In genomic region chr12:108392254-108393044, GRCm38 (mm10) we compare ENCODE assay signal across 12 mouse cellular contexts. TPM values are rescaled to one million over a fixed set of nuclear protein-coding genes. Genes with fewer than 3 reads are reported as not detected.
A peak's percentile ranks its signal among the peaks of the same experiment; 100 is the strongest.
DNase-seq lines count a peak whose midpoint lies in the region; ATAC-seq and TF ChIP-seq lines count a peak whose summit lies in the region.
"Had no signal": no experiment of that assay in that cellular context is flagged by ENCODE, and none has a peak within 500 bp of the region (broad histone marks: within the 10 kb centered on the region; RNA-seq: fewer than 3 reads in every experiment).

No protein-coding gene starts in this region.

- peaks cover 34% of the 10 kb centered on the region for H3K4me1 ChIP-seq in hindbrain, embryonic 12.5 days
- H3K4me1 ChIP-seq in hindbrain, embryonic 13.5 days (replicated peaks), result peaks cover 36% of the 10 kb centered on the region
- H3K4me1 ChIP-seq in heart, postnatal 0 days (ENCODE audit: control insufficient read depth, insufficient read depth), result peaks cover 22% of the 10 kb centered on the region
- peaks cover 20% of the 10 kb centered on the region for H3K4me1 ChIP-seq in stomach, embryonic 16.5 days (ENCODE audit: control insufficient read depth, insufficient read depth, low read length)
- H3K4me1 ChIP-seq: liver, embryonic 12.5 days had no signal

- peak overlapping the region; percentile 28; the same call in 1 of the 2 replicates for H3K9ac ChIP-seq in hindbrain, embryonic 12.5 days
- no peak overlapping the region for H3K9ac ChIP-seq in hindbrain, embryonic 13.5 days
- no peak overlapping the region for H3K9ac ChIP-seq in heart, postnatal 0 days (replicated peaks; ENCODE audit: low read depth, low read length)
- H3K9ac ChIP-seq in stomach, embryonic 16.5 days (ENCODE audit: low read length), result peak overlapping the region; percentile 37
- H3K9ac ChIP-seq: liver, embryonic 12.5 days; neural tube, embryonic 12.5 days had no signal

- H3K9me3 ChIP-seq in hindbrain, embryonic 12.5 days (replicated peaks), result no peaks in the 10 kb centered on the region
- no peaks in the 10 kb centered on the region for H3K9me3 ChIP-seq in hindbrain, embryonic 13.5 days
- no peaks in the 10 kb centered on the region for H3K9me3 ChIP-seq in heart, postnatal 0 days (replicated peaks; ENCODE audit: control insufficient read depth, low read length)
- H3K9me3 ChIP-seq in stomach, embryonic 16.5 days (replicated peaks; ENCODE audit: control insufficient read depth, low read length), result no peaks in the 10 kb centered on the region
- H3K9me3 ChIP-seq: liver, embryonic 12.5 days; neural tube, embryonic 12.5 days had no signal

- H3K4me3 ChIP-seq in hindbrain, embryonic 12.5 days, result no peak overlapping the region
- H3K4me3 ChIP-seq in hindbrain, embryonic 13.5 days, result no peak overlapping the region
- H3K4me3 ChIP-seq in heart, postnatal 0 days (ENCODE audit: low read depth, low read length), result no peak overlapping the region
- no peak overlapping the region for H3K4me3 ChIP-seq in stomach, embryonic 16.5 days (replicated peaks; ENCODE audit: low read length)
- H3K4me3 ChIP-seq: liver, embryonic 12.5 days; neural tube, embryonic 12.5 days had no signal

- peak; percentile 65 to 72 for DNase-seq in adrenal gland, postnatal 36 days
- DNase-seq in heart, postnatal 0 days (ENCODE audit: low spot score), result peak; percentile 31
- DNase-seq in kidney, adult 9 months, result no peak
- no peak for DNase-seq in lung, postnatal 4 days
- DNase-seq: gastrocnemius, postnatal 25 days had no signal

- no peak for TF ChIP-seq EP300 in heart, postnatal 0 days (IDR thresholded peaks at IDR 0.05; ENCODE audit: low read depth)

- no peak for TF ChIP-seq CTCF in heart, postnatal 0 days (IDR thresholded peaks at IDR 0.05; ENCODE audit: low read depth)

- no peak for ATAC-seq in hindbrain, embryonic 12.5 days (ENCODE audit: low FRiP score)
- no peak for ATAC-seq in hindbrain, embryonic 13.5 days (ENCODE audit: low FRiP score)
- ATAC-seq in heart, postnatal 0 days (ENCODE audit: insufficient read depth, low read depth), result no peak
- peak; percentile 34; the same call in 1 of the 2 replicates for ATAC-seq in stomach, embryonic 16.5 days (ENCODE audit: insufficient read depth, low FRiP score)
- ATAC-seq: liver, embryonic 12.5 days had no signal

- no peaks in the 10 kb centered on the region for H3K36me3 ChIP-seq in hindbrain, embryonic 12.5 days
- H3K36me3 ChIP-seq in hindbrain, embryonic 13.5 days, result no peaks in the 10 kb centered on the region
- no peaks in the 10 kb centered on the region for H3K36me3 ChIP-seq in heart, postnatal 0 days (replicated peaks; ENCODE audit: control insufficient read depth, insufficient read depth, low read length)
- H3K36me3 ChIP-seq in stomach, embryonic 16.5 days (ENCODE audit: control insufficient read depth, insufficient read depth, low read length), result no peaks in the 10 kb centered on the region
- H3K36me3 ChIP-seq: liver, embryonic 12.5 days; neural tube, embryonic 12.5 days had no signal

- H3K27ac ChIP-seq in hindbrain, embryonic 12.5 days, result no peak overlapping the region
- H3K27ac ChIP-seq in hindbrain, embryonic 13.5 days, result no peak overlapping the region
- H3K27ac ChIP-seq in heart, postnatal 0 days (ENCODE audit: low read depth), result peak overlapping the region; percentile 75
- H3K27ac ChIP-seq in stomach, embryonic 16.5 days (ENCODE audit: low read length), result peak overlapping the region; percentile 41
- H3K27ac ChIP-seq: liver, embryonic 12.5 days; neural tube, embryonic 12.5 days had no signal

- no peaks in the 10 kb centered on the region for H3K27me3 ChIP-seq in hindbrain, embryonic 12.5 days
- H3K27me3 ChIP-seq in hindbrain, embryonic 13.5 days, result peaks cover 4% of the 10 kb centered on the region; the same call in 1 of the 2 replicates
- no peaks in the 10 kb centered on the region for H3K27me3 ChIP-seq in heart, postnatal 0 days (ENCODE audit: control insufficient read depth, insufficient read depth, low read length)
- no peaks in the 10 kb centered on the region for H3K27me3 ChIP-seq in stomach, embryonic 16.5 days (ENCODE audit: control insufficient read depth, insufficient read depth, low read length)
- H3K27me3 ChIP-seq: neural tube, embryonic 12.5 days had no signal

- H3K4me2 ChIP-seq in hindbrain, embryonic 12.5 days (replicated peaks), result no peak overlapping the region
- no peak overlapping the region for H3K4me2 ChIP-seq in hindbrain, embryonic 13.5 days
- H3K4me2 ChIP-seq in heart, postnatal 0 days (ENCODE audit: low read depth, low read length), result no peak overlapping the region
- no peak overlapping the region; the same call in 1 of the 2 replicates for H3K4me2 ChIP-seq in stomach, embryonic 16.5 days (ENCODE audit: low read depth, low read length)
- H3K4me2 ChIP-seq: liver, embryonic 12.5 days; neural tube, embryonic 12.5 days had no signal

- WGBS in hindbrain, embryonic 12.5 days, result 73% methylated on average over 12 of the region's 12 CpGs
- 75% methylated on average over 12 of the region's 12 CpGs for WGBS in hindbrain, embryonic 13.5 days
- WGBS in heart, postnatal 0 days, result 55% methylated on average over 12 of the region's 12 CpGs
- WGBS in stomach, embryonic 16.5 days, result 62% methylated on average over 12 of the region's 12 CpGs

RNA-seq across cellular contexts. Expression of gene Eml1, which starts 21.7 kb away (rescaled TPM):
- 71.8 and 73.0 TPM in 2 replicates for polyA plus RNA-seq in hindbrain, embryonic 12.5 days (2016; fragmentation: Nextera tagmentation; extraction: Ambion mirVana)
- polyA plus RNA-seq in hindbrain, embryonic 13.5 days (2015; fragmentation: Nextera tagmentation; extraction: Ambion mirVana), result 58.7 and 61.9 TPM in 2 replicates
- 10 to 100 TPM; 16.6 to 44.6 TPM for total RNA-seq in adrenal gland, postnatal 36 days (2021)
- 69.3 and 80.6 TPM in 2 replicates for total RNA-seq in heart, postnatal 0 days (2014; rRNA removed; ENCODE audit: low replicate concordance)
- 61.3 and 65.2 TPM in 2 replicates for polyA plus RNA-seq in heart, postnatal 0 days (2015; fragmentation: Nextera tagmentation; extraction: Ambion mirVana)
- 82.3 and 111 TPM in 2 replicates for polyA plus RNA-seq in stomach, embryonic 16.5 days (2015; fragmentation: Nextera tagmentation; extraction: Ambion mirVana)
- total RNA-seq: megakaryocyte progenitor cell, adult 5-6 weeks; MEL had no signal

RNA-seq across cellular contexts. Expression of gene Cyp46a1, which starts 58.3 kb away (rescaled TPM):
- 14.2 and 15.6 TPM in 2 replicates for polyA plus RNA-seq in hindbrain, embryonic 12.5 days (2016; fragmentation: Nextera tagmentation; extraction: Ambion mirVana)
- polyA plus RNA-seq in hindbrain, embryonic 13.5 days (2015; fragmentation: Nextera tagmentation; extraction: Ambion mirVana), result 15.4 and 17.5 TPM in 2 replicates
- 1 to 10 TPM in 1 of 2 experiments, under 1 TPM in 1; 0.99 to 2.0 TPM for total RNA-seq in adrenal gland, postnatal 36 days (2021)
- total RNA-seq in heart, postnatal 0 days (2014; rRNA removed; ENCODE audit: low replicate concordance), result 1.0 and 3.6 TPM in 2 replicates
- polyA plus RNA-seq in heart, postnatal 0 days (2015; fragmentation: Nextera tagmentation; extraction: Ambion mirVana), result 3.0 and 3.1 TPM in 2 replicates
- polyA plus RNA-seq in stomach, embryonic 16.5 days (2015; fragmentation: Nextera tagmentation; extraction: Ambion mirVana), result 6.8 and 8.5 TPM in 2 replicates
- total RNA-seq: MEL had no signal

Comparison
In these comparisons a context has a peak if more than half of its experiments do, and no peak if none do; other contexts are left out.
1. H3K9ac ChIP-seq: peak in hindbrain, embryonic 12.5 days (single experiment) and stomach, embryonic 16.5 days (single experiment); none in hindbrain, embryonic 13.5 days (single experiment) and heart, postnatal 0 days (single experiment).
2. H3K27ac ChIP-seq: peak in heart, postnatal 0 days (single experiment) and stomach, embryonic 16.5 days (single experiment); none in hindbrain, embryonic 12.5 days (single experiment) and hindbrain, embryonic 13.5 days (single experiment).
3. DNase-seq: peak in adrenal gland, postnatal 36 days (2 of 2) and heart, postnatal 0 days (single experiment); none in kidney, adult 9 months (single experiment) and lung, postnatal 4 days (0 of 2).